Mouse (Mus musculus): ENCODE data around the gene Snrpc.
"Not testable (repeated sequence)": the region's sequence is repeated elsewhere in the genome, so short reads cannot be mapped to it uniquely, and the experiment has no call there.

The Snrpc gene

DNA sequence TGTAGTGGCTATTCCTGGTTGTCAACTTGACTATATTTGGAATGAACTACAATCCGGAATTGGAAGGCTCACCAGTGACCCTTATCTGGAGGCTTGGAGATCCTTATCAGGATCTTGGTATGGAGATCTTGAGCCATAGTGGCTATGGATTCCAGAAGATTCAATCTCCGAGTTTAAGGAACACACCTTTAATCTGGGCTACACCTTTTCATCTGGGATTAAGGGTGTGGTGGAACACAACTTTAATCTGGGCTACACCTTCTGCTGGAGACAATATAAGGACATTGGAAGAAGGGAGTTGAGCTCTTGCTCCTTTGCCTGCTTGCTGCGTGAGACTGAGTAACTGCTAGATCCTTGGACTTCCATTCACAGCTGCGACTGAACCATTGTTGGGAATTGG, at the start of gene Snrpc:
Snrpc (plus strand) TSS at position 301 of the 400 bp plus-strand sequence.
- DNase-seq = not testable (repeated sequence)

DNA sequence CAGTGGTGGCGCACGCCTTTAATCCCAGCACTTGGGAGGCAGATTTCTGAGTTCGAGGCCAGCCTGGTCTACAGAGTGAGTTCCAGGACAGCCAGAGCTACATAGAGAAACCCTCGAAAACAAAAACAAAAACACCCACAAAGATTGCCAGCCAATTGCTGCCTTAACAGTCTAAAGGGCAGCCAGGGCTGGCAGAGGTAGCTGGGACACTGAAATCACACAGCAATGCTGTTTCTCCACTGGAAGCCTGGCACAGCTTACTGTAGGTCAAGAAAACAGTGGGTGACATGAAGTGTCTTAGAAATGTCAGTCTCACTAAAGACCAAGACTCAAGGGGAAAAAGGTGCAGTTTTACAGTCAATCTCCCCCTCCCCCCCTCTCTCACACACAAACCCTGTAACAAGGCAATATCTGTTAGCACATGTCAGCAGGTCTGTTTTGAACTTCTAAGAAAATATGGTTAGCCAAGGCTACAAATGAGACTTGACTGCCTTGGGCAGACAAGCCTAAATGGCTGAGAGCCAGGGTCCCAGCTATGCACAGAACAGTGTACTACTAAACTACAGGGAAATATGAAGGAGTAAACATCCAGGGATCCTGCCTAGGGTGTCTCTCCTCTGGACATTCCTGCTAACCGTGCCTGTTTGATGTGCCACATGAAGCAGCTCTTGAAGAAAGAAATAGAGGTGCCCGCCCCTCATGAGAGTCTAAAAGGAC, 49.3 kb upstream of the Snrpc start:
- no peak for DNase-seq

DNA sequence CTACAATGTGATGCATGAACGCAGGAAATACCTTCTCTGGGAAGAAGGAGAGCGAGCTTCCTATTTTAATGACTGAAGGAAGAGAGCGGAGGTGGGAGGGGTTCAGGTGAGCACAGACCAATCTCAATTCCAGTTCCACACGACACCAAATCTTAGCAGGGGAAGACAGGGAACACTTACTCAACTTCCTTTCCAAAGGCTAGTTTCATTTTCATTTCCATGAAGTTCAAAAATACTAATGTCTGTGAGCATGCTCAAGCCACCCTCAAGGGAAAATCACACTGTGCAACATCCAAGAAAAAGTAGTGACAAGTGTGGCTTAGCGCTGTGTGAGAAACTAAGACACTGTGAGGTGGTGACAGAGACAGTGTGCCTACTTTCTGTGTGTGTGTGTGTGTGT, 47.9 kb upstream of the Snrpc start:
- no peak for DNase-seq

GRCm38 (mm10) chr17:27790976-27791375, 47.0 kb upstream of the Snrpc start:
- no peak for DNase-seq

DNA sequence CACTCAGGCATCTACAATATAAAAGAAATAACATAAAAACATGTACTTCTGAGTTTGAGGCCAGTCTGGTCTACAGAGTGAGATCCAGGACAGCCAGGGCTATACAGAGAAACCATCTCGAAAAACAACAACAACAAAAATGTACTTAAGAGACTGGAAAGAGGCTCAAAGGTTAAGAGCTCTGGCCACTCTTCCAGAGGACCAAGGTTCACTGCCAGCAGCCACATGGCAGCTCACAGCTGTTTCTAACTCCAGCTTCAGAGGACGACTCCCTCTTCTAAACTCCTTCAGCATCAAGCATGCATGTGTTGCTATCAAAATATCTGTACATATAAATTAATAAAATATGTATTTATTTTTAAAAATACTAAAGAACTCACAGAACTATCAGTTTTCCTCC, 46.4 kb upstream of the Snrpc start:
- no peak for DNase-seq

GRCm38 (mm10) chr17:27792516-27792915, 45.4 kb upstream of the Snrpc start:
- DNase-seq = no peak

DNA sequence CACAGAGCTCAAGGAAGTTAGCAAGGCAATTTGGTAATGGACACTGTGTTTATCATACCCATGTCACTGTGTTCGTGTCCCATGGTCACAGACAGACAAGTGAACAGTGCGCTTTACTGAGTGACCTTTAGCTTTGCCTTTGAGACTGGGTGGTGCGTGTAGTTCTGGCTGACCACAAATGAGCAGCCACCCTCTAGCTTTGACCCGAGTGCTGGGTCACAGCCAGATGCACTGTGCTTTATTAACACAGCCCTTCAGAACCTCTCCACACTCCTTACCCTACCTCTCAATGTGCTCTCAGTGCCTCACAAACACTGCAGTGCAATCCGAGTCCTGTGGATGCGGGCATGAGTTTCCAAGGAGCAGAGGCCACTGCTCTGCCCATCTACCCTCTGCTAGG, 44.8 kb upstream of the Snrpc start:
- DNase-seq = no peak

DNA sequence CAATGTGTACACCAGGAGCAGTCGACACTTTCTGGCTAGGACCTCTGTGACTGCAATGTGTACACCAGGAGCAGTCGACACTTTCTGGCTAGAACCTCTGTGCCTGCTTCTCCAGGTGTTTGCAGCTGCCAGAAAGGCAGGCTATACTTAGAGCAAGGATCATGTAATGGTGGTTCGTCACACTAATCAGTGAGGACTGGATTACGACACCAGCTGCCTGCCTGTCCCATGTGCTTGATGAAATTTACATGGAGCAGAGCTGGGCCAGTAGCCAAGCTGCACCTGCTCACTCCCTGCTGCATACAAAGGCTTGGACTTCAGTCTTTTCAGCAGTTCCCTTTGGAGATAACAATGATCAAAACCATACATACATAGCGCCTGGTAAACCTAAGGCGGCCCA, 41.2 kb upstream of the Snrpc start:
- DNase-seq = peak; percentile 15

GRCm38 (mm10) chr17:27797341-27797872, 40.5 kb upstream of the Snrpc start:
- DNase-seq = peak; percentile 8

GRCm38 (mm10) chr17:27799771-27800584, 38.0 kb upstream of the Snrpc start:
- no peak for DNase-seq

DNA sequence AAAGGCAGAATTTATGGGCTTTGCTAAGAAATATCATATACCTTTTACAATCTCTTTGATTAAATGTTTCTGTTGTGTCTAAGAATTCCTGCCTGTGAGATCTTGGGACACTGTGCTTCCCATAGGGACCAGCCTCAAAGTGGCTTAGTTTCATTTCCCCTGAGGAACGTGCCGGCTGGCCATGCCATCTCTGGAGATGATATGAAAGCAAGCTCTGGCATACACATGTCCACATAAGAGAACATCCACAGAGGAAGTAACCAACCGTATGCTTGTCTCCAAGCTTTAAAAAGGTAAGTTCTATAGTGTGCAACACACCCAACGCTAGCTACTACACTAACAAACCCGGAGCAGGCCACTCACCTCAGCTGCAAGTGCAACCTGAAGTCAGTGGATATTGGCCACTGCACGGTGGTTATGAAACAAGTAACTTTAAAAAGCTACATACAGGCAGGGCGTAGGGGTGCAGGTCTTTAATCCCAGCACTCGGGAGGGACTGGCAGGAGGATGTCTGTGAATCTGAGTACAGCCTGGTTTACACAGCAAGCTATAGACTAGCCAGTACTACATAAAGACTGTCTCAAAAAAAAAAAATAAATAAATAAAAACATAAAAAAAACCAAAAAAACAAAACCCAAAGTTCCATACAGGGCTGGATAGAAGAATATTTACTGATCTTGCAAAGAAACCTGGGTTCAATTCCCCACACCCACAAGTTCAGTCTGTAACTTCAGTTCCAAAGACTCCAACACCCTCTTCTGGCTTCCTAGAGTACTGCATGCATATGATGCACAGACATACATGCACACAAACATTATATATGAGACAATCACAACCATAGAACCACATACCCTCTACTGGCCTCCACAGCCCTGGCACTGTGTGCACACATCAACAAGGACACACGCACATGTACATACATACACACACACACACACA, 37.0 kb upstream of the Snrpc start:
- DNase-seq = no peak

GRCm38 (mm10) chr17:27803752-27804151, 34.2 kb upstream of the Snrpc start:
- no peak for DNase-seq

- no peak for DNase-seq
These were observed 33.7 kb upstream of the Snrpc start for GRCm38 (mm10) chr17:27804156-27804690.

DNA sequence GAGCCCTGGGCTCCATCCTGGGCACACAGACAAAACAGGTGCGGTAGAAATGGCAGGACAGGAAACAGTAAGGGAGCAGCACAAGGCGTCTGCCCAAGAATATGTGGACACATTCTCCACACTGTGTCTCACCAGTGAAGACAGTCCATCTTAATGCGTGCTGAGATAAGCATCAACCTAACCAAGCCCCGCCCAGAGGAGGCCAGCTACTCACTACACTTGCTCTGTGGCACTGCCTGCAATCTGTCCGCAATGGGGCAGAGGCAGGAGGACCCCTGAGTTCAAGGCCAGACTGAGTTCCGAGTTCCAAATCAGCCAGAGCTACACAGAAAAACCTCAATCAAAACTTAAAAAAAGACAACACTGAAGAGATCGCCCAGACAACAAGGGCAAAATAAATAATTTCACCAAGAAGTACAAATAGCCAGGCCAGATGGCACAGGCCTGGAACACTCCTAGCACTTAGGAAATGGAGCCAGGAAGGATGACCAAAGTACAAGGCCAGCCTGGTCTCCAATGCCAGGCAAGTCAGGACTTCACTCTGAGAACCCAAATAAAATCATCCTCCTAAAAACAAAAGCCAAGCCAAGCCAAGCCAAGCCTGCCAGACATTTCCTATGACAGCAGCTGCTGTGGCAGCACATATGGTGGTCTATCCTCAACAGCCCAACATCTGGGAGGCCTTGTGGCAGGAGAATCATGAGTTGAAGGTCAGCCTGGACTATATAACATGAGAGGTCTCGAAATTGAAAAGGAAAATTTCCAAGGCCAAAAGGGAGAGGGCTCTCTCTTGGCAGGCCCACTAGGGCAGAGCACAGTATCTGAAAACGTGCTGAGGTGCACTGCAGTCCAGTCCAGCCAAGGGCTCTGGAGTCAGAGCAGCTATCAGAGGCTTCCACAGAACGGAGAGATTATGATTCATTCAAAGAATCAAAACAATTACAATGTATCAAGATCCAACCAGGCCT, 32.9 kb upstream of the Snrpc start:
- DNase-seq = no peak

GRCm38 (mm10) chr17:27807542-27808078, 30.3 kb upstream of the Snrpc start:
- DNase-seq = no peak

- no peak for DNase-seq
These were observed 27.2 kb upstream of the Snrpc start for GRCm38 (mm10) chr17:27810569-27811331.

DNA sequence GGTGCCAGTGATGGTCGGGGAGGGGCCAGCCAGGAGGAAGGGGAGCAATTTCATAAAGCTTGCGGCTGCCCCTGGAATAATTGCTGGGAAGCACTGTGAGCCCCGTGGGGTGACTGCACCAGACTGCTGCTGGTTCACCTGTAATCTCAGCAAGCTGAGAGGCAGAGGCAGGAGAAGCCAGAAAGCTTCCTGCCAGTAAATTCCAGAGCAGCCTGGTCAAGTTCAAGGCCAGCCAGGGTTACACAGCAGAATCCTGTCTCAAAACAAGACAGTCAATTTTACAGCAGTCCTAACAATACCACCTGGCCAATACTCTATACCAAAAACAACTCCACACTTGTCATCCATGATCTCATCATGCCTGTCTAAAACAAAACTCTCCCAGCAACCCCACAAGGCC, 26.0 kb upstream of the Snrpc start:
- DNase-seq = no peak

DNA sequence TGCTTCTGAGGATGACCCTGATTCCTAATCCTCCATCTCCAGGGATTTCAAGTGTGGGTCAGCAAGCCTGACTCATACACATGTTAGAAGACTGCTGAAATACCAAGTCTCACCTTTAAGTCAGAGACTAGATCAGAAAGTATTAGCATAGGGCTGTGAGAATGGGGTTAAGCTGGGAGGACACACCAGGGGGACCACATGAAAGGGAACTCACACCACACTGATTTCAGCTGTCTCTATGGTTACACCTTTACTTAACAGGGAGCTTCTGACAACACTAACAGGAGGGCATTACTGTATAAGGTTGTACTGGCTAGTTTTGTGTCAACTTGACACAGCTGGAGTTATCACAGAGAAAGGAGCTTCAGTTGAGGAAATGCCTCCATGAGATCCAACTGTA, 23.3 kb upstream of the Snrpc start:
- no peak for DNase-seq

GRCm38 (mm10) chr17:27819011-27819410, 18.9 kb upstream of the Snrpc start:
- DNase-seq = no peak

DNA sequence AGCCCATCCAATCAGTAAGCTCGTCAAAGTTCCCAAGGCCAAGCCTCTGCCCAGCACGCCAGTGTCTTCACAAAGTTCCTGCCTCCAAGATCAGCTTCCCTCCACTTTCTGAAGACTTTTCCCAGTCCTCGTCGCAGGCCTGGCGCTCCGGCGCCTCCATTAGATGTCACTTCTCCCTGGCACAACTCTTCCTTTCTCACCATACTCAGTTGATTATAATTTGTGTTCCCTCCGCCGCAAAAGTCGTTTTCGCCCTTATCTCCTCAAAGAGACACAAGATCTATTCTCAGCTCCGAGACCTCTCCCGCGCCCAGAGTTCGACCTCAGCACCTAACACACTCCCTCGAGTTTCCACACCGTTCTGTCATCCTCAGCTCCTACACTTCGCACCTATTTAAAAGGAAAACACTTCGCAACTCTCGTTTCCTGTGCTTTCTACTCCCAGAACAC, 18.4 kb upstream of the Snrpc start:
- DNase-seq = no peak

Measured in right cerebral cortex, postnatal 25 days (tissue).